Mouse (Mus musculus): ENCODE measurements around the gene Ptpn3. TPM values are rescaled to one million over a fixed set of nuclear protein-coding genes. Genes with fewer than 3 reads are reported as not detected.

Gene Ptpn3
- total RNA-seq, 1 experiment, result 13.6 TPM

DNA sequence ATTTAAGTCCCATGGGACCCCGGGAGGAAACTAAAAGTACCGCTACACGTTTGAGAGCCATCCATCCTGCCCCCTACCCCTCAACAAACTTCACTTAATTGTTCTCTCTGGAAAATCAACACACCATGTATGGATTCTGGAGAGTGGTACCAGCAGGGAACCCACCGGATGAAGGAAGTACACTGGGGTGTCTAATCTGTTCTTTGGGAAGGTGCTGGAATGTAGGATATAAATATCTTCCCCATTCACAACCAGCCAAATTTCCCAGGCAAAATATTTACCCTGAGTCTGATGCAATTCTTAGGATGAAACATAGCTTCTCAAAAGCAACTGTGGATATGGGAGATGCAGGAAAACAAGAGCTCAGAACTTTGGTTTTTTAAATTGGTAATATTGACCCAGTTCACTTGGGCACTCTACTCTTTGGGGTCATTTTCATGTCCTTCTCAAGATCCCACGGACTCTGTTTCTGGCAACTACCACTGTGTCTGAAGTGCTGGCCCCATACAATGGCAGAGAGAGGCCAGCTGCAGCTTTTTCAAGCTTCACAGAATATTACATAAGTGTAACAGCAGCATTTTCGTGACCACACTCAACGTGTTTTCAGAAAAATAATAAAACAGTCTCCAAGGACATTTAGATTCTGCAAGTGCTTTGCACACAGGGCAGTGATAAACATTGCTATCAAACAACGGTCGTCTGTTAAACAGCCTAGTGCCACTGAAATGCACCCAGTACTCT lies 109.9 kb downstream of the Ptpn3 start:
- TF ChIP-seq ZNF384 (IDR thresholded peaks at IDR 0.05; ENCODE audit: low read depth, low read length), result no peak
- TF ChIP-seq ZC3H11A (IDR thresholded peaks at IDR 0.05; ENCODE audit: borderline replicate concordance, low read depth, low read length), result no peak
- TF ChIP-seq CHD2 (IDR thresholded peaks at IDR 0.05; ENCODE audit: low read depth, low read length), result no peak
- TF ChIP-seq HCFC1 (IDR thresholded peaks at IDR 0.05; ENCODE audit: borderline replicate concordance, insufficient read depth, low read length), result no peak
- TF ChIP-seq MAFK (IDR thresholded peaks at IDR 0.05; ENCODE audit: insufficient read depth, low read depth, low read length), result no peak
- no peak for DNase-seq (ENCODE audit: low read depth, low spot score)
- peaks cover 18% of the 10 kb centered on the region for H3K36me3 ChIP-seq (ENCODE audit: control insufficient read depth, insufficient read depth, low read length, poor library complexity, severe bottlenecking)
- H3K27ac ChIP-seq (ENCODE audit: insufficient read depth, low read depth, low read length, poor library complexity, severe bottlenecking), result no peak overlapping the region
- in situ Hi-C loops (cut with MboI; ENCODE audit: low sequenced_read_pairs in 2 of 2, unreplicated experiment in 2 of 2), result no loop called here
- H3K9me3 ChIP-seq (ENCODE audit: control insufficient read depth, insufficient read depth, low read depth, low read length), result no peaks in the 10 kb centered on the region
- H3K4me1 ChIP-seq (ENCODE audit: control insufficient read depth in 2 of 2, insufficient read depth in 2 of 2, low read length in 2 of 2, poor library complexity in 1 of 2), result no peaks in the 10 kb centered on the region
- no peak overlapping the region for H3K4me3 ChIP-seq (ENCODE audit: insufficient read depth in 1 of 2, low read depth in 1 of 2, low read length in 2 of 2, poor library complexity in 1 of 2, severe bottlenecking in 1 of 2)
- no peak overlapping the region for H3K9ac ChIP-seq (ENCODE audit: insufficient read depth, low read depth, low read length, poor library complexity, severe bottlenecking)

- Histone ChIP-seq H3K9ac (ENCODE audit: insufficient read depth, low read depth, low read length, poor library complexity, severe bottlenecking) (no peak overlapping the region), H3K9me3 (ENCODE audit: control insufficient read depth, insufficient read depth, low read depth, low read length) (no peaks in the 10 kb centered on the region), H3K27ac (ENCODE audit: insufficient read depth, low read depth, low read length, poor library complexity, severe bottlenecking) (no peak overlapping the region), H3K4me3 (ENCODE audit: insufficient read depth in 1 of 2, low read depth in 1 of 2, low read length in 2 of 2, poor library complexity in 1 of 2, severe bottlenecking in 1 of 2) (no peak overlapping the region), H3K36me3 (ENCODE audit: control insufficient read depth, insufficient read depth, low read length, poor library complexity, severe bottlenecking) (peaks cover 3% of the 10 kb centered on the region; the same call in 1 of the 2 replicates), H3K4me1 (ENCODE audit: control insufficient read depth in 2 of 2, insufficient read depth in 2 of 2, low read length in 2 of 2, poor library complexity in 1 of 2) (no peaks in the 10 kb centered on the region)
- no peak for TF ChIP-seq CHD2 (IDR thresholded peaks at IDR 0.05; ENCODE audit: low read depth, low read length)
- no peak for TF ChIP-seq MAFK (IDR thresholded peaks at IDR 0.05; ENCODE audit: insufficient read depth, low read depth, low read length)
- no peak for TF ChIP-seq HCFC1 (IDR thresholded peaks at IDR 0.05; ENCODE audit: borderline replicate concordance, insufficient read depth, low read length)
- TF ChIP-seq ZC3H11A (IDR thresholded peaks at IDR 0.05; ENCODE audit: borderline replicate concordance, low read depth, low read length), result no peak
- no peak for DNase-seq (ENCODE audit: low read depth, low spot score)
- in situ Hi-C loops (cut with MboI; ENCODE audit: low sequenced_read_pairs in 2 of 2, unreplicated experiment in 2 of 2), result no loop called here
These were observed 111.8 kb downstream of the Ptpn3 start for GRCm38 (mm10) chr4:57189881-57190280.

DNA sequence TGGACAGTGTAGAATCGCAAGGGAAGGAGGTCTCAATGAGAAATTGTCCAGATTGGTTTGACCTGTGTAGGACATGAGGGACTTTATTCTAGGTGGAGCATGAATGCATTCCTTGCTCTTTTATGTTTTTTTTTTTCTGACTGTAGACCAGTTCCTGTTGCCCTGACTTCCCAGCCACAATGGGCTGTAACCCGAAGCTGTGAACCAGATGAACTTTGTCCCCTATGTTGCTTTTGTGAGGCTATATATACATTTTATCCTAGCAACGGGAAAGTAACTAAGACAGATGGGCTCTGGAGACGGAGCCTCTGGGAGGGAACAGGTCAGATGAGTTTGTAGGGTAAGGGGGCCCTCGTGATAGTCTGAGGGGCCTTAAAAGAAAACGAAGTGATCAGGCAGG lies 115.6 kb downstream of the Ptpn3 start:
- Histone ChIP-seq H3K27ac (ENCODE audit: insufficient read depth, low read depth, low read length, poor library complexity, severe bottlenecking) (no peak overlapping the region), H3K4me3 (ENCODE audit: insufficient read depth in 1 of 2, low read depth in 1 of 2, low read length in 2 of 2, poor library complexity in 1 of 2, severe bottlenecking in 1 of 2) (no peak overlapping the region), H3K9me3 (ENCODE audit: control insufficient read depth, insufficient read depth, low read depth, low read length) (no peaks in the 10 kb centered on the region), H3K36me3 (ENCODE audit: control insufficient read depth, insufficient read depth, low read length, poor library complexity, severe bottlenecking) (no peaks in the 10 kb centered on the region), H3K9ac (ENCODE audit: insufficient read depth, low read depth, low read length, poor library complexity, severe bottlenecking) (no peak overlapping the region), H3K4me1 (ENCODE audit: control insufficient read depth in 2 of 2, insufficient read depth in 2 of 2, low read length in 2 of 2, poor library complexity in 1 of 2) (no peaks in the 10 kb centered on the region)
- TF ChIP-seq CHD2 (IDR thresholded peaks at IDR 0.05; ENCODE audit: low read depth, low read length) (no peak), HCFC1 (IDR thresholded peaks at IDR 0.05; ENCODE audit: borderline replicate concordance, insufficient read depth, low read length) (no peak), MAFK (IDR thresholded peaks at IDR 0.05; ENCODE audit: insufficient read depth, low read depth, low read length) (no peak)
- no peak for DNase-seq (ENCODE audit: low read depth, low spot score)
- in situ Hi-C loops (cut with MboI; ENCODE audit: low sequenced_read_pairs in 2 of 2, unreplicated experiment in 2 of 2), result no loop called here

- no peaks in the 10 kb centered on the region for H3K36me3 ChIP-seq (ENCODE audit: control insufficient read depth, insufficient read depth, low read length, poor library complexity, severe bottlenecking)
- TF ChIP-seq HCFC1 (IDR thresholded peaks at IDR 0.05; ENCODE audit: borderline replicate concordance, insufficient read depth, low read length), result no peak
- TF ChIP-seq ZNF384 (IDR thresholded peaks at IDR 0.05; ENCODE audit: low read depth, low read length), result no peak
- H3K4me3 ChIP-seq (ENCODE audit: insufficient read depth in 1 of 2, low read depth in 1 of 2, low read length in 2 of 2, poor library complexity in 1 of 2, severe bottlenecking in 1 of 2), result no peak overlapping the region
- no peak overlapping the region for H3K9ac ChIP-seq (ENCODE audit: insufficient read depth, low read depth, low read length, poor library complexity, severe bottlenecking)
- H3K9me3 ChIP-seq (ENCODE audit: control insufficient read depth, insufficient read depth, low read depth, low read length), result no peaks in the 10 kb centered on the region
- H3K4me1 ChIP-seq (ENCODE audit: control insufficient read depth in 2 of 2, insufficient read depth in 2 of 2, low read length in 2 of 2, poor library complexity in 1 of 2), result no peaks in the 10 kb centered on the region
- no peak for DNase-seq (ENCODE audit: low read depth, low spot score)
- in situ Hi-C loops (cut with MboI; ENCODE audit: low sequenced_read_pairs in 2 of 2, unreplicated experiment in 2 of 2), result no loop called here
- no peak overlapping the region for H3K27ac ChIP-seq (ENCODE audit: insufficient read depth, low read depth, low read length, poor library complexity, severe bottlenecking)
These were observed 116.2 kb downstream of the Ptpn3 start for GRCm38 (mm10) chr4:57185462-57185861.

GRCm38 (mm10) chr4:57183493-57183892 lies 118.1 kb downstream of the Ptpn3 start:
- in situ Hi-C loops (cut with MboI; ENCODE audit: low sequenced_read_pairs in 2 of 2, unreplicated experiment in 2 of 2), result no loop called here
- Histone ChIP-seq H3K4me1 (ENCODE audit: control insufficient read depth in 2 of 2, insufficient read depth in 2 of 2, low read length in 2 of 2, poor library complexity in 1 of 2) (peaks cover 0 to 3% of the 10 kb centered on the region in 2 experiments; a peak in 1 of 4 replicates), H3K9me3 (ENCODE audit: control insufficient read depth, insufficient read depth, low read depth, low read length) (no peaks in the 10 kb centered on the region), H3K36me3 (ENCODE audit: control insufficient read depth, insufficient read depth, low read length, poor library complexity, severe bottlenecking) (no peaks in the 10 kb centered on the region), H3K9ac (ENCODE audit: insufficient read depth, low read depth, low read length, poor library complexity, severe bottlenecking) (no peak overlapping the region), H3K4me3 (ENCODE audit: insufficient read depth in 1 of 2, low read depth in 1 of 2, low read length in 2 of 2, poor library complexity in 1 of 2, severe bottlenecking in 1 of 2) (no peak overlapping the region), H3K27ac (ENCODE audit: insufficient read depth, low read depth, low read length, poor library complexity, severe bottlenecking) (no peak overlapping the region)
- no peak for DNase-seq (ENCODE audit: low read depth, low spot score)
- no peak for TF ChIP-seq ZNF384 (IDR thresholded peaks at IDR 0.05; ENCODE audit: low read depth, low read length)
